Mouse (Mus musculus): ENCODE data around the gene Tsks.

Tsks gene

DNA sequence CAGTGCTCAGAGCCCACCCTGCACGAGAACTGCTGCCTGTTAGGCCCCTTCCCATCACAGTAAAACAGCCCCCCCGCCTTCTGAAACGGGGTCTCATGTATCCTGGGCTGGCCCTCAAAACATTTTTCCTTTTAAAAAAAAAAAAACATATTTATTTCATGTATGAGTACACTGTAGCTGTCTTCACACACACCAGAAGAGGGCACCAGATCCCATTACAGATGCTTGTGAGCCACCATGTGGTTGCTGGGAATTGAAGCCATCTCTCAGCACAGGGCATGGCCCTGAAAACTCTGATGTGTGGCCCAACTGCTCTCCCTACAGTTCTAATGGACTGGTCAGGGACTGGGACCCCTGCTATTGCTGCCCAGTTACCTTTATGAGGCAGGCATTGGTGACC, 35.3 kb downstream of the Tsks start:
- DNase-seq (ENCODE audit: low spot score) = no peak

DNA sequence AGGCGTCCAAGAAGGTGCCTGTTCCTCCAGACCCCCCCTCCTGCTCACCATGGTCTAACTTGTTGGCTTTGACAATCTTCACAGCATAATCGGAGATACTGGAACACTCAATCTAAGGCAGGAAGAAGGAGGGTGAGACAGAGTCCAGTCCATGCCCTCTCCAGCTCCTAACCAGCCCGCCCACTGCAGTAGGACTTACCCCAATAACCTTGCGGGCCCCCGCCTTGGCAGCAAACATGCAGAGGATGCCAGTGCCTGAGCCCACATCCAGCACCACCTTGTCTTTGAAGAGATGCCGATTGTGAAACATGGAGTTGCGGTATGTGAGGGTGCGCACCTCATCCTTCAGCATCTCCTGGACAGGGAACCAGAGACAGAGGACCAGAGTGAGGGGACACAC, 38.5 kb downstream of the Tsks start:
- no peak for DNase-seq (ENCODE audit: low spot score)

DNA sequence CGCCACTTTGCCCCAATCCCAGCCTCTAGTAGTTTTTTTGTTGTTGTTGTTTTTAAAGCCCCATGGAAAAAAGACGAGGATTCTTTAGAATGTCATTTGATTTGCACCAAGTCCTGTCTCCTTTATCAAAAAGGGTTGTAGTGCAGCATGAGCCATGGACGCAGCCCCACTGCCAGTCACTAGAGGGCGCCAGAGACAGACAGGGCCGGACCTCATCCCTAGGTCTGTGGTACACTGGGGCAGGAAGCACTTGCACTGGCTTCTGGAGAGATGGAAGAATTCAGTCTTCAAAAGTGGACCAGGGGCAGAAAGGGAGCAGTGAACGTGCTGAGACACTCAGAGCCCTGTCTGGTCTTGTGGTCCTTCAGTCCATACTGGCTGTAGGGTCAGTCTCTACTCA, 40.1 kb downstream of the Tsks start:
- peak; percentile 94 for DNase-seq (ENCODE audit: low spot score)

DNA sequence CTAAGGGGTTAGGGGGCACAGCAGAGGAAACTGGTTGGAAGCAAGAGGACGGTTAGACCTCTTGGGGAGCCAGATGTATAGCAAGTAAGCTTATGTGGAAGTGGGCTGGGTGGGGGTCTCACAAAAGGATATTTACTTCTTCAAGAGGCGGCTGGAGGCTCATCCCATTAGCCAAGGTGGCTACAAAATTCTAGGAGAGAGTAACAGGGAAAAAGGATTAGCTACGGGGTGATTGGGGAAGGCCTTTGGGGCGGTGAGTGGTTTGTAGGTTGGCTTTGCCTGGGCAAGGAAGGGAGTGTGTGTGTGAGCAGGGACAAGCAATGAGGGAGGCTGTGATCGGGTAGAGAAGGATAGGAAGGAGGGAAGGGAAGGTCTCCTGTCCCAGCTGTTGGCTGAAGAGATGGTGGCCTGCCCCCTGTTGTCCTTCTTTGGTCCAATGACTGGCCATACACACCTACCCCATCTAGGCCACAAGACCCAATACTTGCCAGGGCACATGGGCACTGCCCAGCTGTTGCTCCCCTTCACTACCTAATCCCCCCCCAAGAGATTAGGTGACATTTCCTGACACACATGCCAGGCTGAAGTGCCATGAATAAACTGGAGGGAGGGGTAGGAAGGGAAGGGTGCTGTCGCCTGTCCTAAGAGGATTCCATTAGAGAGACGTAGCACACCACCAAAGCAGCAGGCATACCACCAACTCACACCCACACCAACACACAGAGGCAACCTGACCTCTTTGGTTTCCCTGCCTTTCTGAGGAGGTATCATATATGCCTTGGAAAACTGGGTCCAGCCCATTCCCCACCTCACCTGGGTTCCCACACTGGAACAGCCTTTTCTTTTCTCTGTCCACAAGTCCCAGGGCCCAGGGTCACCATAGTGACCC, 41.2 kb downstream of the Tsks start:
- no peak for DNase-seq (ENCODE audit: low spot score)

DNA sequence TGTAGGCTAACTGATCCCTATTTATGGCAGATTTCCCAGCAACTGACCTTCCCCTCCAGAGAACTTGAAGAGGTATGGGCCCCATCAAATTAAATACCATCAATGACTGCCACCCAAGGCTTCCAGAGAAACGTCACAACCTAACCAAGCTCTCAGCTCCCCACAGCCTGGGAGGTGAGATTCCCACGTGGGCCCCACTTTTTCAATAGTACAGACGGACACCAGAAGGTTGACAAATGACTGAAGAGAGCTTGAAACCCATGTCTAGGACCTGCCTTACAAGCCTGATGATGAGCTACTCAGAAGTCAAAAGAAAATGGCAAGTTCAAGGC, 41.8 kb downstream of the Tsks start:
- DNase-seq (ENCODE audit: low spot score) = no peak

DNA sequence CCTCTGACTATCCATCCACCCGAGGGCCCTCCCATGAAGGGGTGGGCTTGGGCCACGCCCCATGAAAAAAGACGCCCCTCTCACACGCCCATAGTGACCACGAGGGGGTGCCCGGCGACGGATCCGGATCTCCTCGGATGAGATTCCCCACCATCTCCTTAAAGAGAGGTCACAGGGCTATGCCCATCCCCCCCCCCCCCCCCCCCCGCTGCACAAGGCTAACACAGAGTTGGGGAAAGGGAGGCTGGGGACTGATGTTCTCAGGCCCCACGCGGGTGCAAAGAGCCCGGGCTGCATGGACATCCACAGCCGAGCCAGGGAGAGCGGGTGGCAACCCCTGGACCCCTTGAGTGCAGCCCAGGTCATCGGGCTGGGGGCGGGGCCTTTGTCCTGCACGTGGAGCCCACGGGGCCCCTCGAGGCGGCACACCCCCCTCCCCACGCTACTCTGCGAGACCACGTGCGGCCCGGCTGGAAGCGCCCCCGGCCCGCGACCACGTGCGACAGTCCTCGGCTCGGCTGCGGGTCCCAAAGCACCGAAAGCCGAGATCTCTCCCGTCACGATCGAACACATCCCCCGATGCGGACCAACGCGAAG, 42.7 kb downstream of the Tsks start:
- DNase-seq (ENCODE audit: low spot score) = peak; percentile 88

DNA sequence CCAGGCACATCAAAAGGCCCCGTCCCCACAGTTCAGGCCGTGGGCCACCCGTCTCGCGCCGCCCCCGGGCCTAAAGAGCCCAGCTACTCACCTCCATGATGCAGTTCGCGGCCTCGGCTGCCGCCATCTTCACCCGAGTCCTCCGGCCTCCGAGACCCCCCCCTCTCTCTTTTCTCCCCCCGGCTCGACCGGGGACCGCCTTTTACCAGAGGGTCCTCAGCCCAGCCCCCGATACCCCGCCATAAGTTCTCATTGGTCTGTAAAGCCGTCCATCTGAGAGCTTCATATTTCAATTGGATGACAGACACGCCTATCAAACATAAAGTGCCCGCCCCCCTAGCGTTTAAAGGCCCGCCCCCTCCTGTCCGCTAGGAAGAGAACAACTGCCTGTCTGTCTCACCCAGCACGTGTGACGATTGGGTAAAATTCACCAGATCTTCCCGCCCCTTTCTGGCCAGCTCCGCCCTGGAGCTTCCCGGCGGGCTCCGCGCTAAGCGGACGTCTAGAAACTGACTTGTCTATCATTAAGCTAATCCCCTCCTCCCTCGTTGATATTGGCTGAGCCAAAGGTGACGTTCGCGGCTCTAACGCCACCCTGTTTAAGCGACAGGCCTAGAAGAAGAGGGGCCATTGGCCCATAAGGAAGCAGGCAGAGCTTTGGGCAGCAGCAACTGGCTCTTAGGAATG, 43.3 kb downstream of the Tsks start, which contains the start of gene Prmt1:
Gene Prmt1, minus strand, starts transcription at position 377 of the 687 bp plus-strand sequence.
- DNase-seq (ENCODE audit: low spot score) = peak; percentile 94

DNA sequence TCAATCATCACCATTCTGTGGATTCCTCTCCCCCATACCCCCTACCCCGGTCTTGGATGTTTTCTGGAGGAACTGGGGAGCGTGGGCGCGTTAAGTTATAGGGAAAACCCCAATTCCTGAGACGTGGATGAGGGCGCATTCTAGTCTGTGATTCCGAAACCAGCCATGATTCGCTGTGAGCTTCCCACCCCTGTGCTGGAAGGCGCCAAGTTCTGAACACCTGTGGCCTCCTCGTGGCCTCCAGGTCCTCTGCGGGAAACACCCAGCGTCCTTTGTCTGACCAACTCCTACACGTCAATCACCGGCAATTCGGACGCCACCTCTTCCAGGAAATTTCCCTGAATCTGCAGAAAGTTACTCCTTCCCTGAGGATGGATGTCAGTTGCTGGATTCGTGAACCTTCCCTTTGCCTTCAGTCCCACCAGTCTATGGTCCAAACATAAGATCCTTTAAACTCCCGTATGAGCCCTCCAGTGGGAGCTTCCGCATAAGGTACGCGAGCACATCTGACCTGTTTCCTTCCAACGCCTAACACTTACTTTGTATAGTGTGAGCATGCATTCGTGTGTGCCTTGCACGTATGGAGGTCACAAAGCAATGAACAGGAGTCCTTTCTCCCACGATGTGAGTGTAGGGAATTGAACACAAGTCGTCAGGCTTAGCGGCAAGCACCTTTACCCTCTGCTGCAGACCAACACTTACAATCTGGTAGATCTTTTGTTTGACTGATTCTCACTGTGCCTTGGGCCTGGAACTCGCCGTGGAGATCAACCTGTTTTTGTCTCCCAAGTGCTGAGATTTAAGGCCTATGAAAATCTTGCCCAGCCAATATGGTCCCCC, 44.1 kb downstream of the Tsks start:
- DNase-seq (ENCODE audit: low spot score) = no peak

DNA sequence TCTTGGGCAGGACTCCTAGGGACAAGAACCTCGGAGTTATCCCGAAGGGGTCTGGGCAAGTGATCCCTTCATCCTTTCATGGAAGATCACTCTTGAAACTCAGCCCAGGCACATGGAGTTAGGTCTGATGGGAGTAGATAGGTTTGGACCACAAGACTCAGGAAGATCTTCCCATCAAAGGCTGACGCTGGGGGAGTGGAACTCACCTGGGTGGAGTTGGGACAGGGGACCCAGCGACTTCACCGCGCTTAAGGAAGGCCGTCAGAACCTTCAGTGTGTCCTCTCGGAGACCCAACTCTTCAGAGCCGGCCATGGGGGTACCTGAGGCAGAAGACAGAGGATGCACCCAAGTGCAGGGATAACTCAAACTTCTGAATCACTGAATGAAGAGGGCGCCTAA, 53.7 kb downstream of the Tsks start:
- no peak for DNase-seq (ENCODE audit: low spot score)

DNA sequence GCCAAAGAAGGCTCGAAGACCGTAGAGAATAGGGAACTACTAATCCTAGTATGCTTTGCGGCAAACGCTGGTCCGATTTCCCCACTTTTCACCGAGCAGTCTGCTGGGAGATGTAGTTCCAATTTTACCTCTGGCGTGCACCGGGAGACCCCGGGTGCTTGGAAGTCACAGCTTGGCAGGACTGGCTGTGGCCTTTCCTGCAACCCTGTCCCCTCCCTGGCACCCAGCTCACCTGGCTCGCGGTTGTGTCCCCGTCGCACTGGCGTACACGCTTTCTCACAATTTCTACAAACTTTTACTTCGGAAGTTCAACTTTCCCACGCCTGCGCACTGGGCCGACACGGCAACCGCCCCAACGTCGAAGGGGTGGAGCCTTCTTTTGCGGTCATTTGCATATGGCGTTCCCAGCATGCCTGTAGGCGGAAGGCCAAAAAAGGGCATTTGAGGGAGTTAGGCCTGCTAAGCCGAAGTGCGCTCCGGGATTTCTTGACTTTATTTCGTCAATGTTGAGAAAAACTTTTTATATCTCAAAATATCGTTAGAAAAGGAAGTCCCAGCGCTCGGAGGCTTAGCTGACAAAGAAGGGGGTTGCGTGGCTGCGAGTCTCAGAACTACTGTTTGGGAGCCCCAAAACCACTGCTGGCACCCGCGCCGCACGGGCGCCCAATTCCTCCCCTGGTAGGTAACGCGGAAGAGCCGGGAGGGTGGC, 54.4 kb downstream of the Tsks start, which contains the start of gene Irf3:
Gene Irf3, plus strand, starts transcription at position 418 of the 709 bp plus-strand sequence.
- peak; percentile 98 for DNase-seq (ENCODE audit: low spot score)

DNA sequence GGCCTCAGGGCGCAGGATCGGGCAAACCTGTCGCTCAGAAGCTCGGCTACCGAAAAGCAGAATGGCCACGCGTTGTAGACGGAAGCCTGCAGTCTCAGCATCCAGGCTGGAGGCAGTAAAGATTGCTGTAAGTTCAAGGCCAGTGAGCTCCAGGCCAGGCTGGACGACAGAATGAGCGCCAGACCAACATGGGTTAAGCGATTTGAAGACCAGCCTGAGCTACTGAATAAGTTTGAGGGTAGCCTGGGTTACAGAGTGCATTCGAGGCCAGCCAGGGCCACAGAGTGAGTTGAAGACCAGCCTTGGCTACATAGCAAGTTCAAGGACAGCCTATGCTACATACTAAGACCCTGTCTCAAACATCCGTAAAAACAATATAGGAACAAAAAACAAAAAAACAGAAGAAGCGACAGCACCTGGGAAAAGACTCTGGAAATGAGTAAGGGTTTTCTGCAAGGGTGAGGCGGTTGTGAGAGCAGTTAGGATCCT, 55.0 kb downstream of the Tsks start:
- no peak for DNase-seq (ENCODE audit: low spot score)

DNA sequence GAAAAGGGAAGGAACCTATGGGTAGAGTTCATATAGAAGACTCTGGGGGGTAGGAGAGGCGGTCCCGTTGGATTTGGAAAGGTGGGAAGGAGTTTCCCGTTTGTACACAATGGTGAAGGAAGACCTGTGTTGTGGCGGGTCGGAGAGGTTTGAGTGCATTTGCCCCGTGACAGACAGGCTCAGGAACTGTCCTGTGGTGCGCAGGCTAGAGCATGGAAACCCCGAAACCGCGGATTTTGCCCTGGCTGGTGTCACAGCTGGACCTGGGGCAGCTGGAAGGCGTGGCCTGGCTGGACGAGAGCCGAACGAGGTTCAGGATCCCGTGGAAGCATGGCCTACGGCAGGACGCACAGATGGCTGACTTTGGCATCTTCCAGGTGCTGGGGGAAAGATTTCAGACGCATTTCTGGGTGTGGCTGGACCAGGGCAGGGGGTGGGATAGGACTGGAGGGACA, 55.5 kb downstream of the Tsks start, which contains the start of gene Bcl2l12:
Gene Bcl2l12, minus strand, starts transcription at position 212 of the 455 bp plus-strand sequence.
- DNase-seq (ENCODE audit: low spot score) = peak; percentile 77

DNA sequence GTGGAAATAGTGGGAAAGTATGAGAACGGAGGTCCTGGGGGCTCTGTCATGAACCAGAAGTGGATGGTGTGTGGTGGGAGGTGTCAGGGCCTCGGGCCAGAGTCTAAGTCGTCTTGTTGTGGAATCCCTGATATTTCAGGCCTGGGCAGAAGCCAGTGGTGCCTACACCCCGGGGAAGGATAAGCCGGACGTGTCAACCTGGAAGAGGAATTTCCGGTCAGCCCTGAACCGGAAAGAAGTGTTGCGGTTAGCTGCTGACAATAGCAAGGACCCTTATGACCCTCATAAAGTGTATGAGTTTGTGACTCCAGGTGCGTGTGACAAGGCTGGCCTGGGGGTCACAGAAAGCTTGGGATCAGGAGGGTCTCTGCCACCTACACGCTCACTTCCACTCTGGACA, 56.7 kb downstream of the Tsks start:
- no peak for DNase-seq (ENCODE audit: low spot score)

DNA sequence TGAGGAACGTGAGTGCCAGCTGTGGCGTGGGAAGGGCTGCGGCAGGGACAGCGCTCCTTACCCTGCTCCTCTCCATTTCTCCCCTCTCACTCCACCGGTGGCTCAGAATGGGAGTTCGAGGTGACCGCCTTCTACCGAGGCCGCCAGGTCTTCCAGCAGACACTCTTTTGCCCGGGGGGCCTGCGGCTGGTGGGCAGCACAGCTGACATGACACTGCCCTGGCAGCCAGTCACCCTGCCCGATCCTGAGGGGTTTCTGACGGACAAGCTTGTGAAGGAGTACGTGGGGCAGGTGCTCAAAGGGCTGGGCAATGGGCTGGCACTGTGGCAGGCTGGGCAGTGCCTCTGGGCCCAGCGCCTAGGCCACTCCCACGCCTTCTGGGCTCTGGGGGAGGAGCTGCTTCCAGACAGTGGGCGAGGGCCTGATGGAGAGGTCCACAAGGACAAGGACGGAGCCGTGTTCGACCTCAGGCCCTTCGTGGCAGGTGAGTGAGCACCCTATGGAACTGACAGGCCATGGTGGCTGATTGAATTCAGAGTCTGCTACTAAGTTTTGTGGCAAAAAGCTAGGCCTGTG, 57.6 kb downstream of the Tsks start:
- no peak for DNase-seq (ENCODE audit: low spot score)

DNA sequence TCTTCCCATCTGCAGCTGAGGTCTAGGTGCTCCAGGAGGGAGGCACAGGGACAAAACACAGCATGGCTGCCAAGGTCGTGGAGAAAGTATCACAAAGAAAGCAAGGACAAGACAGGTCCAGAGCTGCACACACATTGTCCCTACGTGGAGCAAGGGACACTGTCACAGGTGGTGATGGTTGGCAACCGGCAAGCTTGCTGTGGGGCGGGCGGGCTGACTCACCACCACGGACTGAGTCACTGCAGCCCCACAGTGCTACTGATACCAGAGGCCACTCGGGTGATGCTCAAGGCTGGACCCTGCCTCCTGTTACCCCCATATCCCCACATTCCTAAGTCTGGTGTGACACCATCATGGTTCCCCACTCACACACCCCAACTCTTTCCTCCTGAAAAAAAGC, 59.4 kb downstream of the Tsks start:
- no peak for DNase-seq (ENCODE audit: low spot score)

DNA sequence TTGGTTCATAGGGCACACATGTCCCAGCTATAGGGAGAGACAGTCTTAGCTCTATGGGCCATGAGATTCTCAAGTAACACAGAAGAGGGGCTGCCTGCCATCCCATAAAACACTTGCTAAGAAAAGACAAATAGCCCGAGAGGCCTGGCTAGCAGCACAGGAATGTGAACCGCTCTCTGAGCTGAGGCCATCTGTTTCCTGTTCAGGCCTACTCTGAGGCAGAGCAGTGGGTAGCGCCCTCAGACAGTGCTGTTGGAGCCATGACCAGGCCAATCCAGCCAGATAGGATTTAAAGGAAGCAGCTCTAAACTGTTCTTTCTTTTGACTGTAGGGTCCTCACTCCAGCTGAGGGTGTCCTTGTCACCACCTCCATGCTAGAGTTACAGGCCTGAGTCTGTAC, 61.5 kb downstream of the Tsks start:
- DNase-seq (ENCODE audit: low spot score) = no peak

DNA sequence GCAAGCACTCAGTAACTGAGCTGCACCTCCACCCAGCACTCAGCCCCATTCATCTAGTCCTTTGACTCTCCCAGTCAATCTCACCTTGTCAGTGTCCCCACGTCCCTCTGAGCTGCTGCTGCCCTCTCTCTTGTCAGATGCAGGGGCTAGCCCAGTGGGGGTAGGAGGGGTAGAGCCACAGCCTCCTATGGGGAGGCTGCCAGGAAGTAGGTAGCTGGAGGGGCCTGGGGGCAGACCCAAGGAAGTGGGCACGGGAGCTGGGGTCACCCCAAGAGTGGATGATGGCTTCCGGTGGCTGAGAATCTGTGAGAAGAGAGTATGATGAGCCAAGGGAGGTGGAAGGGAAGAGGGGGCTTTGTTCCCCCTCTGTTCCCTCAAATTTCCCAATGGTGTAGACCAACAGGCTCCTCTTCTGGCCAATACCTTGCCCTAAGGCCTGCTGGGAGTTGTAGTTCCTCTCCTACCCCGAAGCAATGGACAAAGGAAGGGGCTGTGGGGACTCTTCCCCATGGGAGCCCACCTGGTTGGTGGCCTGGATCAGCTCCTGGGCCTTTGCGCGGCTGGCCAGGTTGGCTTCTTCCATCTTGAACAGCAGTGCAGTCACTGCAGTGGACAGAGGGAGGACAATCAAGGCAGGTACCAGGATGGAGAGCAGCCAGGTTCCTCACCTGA, 62.5 kb downstream of the Tsks start:
- no peak for DNase-seq (ENCODE audit: low spot score)

DNA sequence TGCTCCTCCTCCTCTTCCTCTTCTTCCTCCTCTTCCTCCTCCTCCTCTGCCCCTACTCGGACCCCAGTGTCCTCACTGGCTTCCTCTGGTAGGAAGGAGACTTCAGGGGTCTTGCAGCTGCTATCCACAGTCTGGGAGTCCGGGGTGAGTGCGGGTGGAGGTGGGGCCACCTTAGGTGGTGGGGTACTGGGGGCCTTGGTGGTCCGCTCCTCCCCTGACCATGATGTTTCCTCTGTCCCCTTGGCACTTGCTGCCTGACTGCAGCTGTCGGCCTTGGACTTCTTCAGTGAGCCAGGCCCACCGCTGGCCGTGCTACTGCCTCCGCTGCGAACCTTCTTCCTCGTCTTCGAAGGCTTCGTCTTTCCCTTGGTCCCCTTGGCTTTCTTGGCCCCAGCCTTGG, 63.5 kb downstream of the Tsks start:
- DNase-seq (ENCODE audit: low spot score) = no peak

DNA sequence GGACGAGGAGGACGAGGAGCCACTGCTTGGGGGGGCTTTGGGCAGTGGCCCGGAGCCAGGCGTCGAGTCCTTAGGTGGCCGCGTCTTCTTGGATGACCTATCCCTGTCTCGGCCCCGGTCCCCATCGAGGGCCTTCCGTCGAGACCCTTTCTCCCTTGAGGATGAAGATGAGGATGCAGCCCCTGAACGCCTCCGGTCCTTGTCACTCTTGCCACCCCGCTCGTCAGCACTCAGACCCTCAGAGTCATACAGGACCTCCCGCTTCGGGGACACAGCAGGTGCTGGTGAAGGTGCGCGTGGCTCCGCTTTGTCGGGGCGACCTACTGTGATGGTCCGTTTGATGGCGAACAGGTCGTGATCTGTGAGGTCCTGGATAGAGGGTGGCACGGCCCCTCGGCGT, 64.1 kb downstream of the Tsks start:
- no peak for DNase-seq (ENCODE audit: low spot score)
